Mouse (Mus musculus) G1E (cell line): Measurements from ENCODE around the gene Cog3. TPM values are rescaled to one million over a fixed set of nuclear protein-coding genes. Genes with fewer than 3 reads are reported as not detected.

Source experiments
- ATAC-seq: 2 replicates; pipeline ENCODE4 v1.8.0; 2016; ENCODE audit warnings: mild to moderate bottlenecking; ENCODE audit not compliant: insufficient number of reproducible peaks, poor library complexity, low FRiP score, severe bottlenecking; ENCODE audit errors: extremely low read depth
- DNase-seq: peaks from one replicate; pipeline ENCODE4 v3.0.0; 2012; ENCODE audit warnings: low spot score
- H3K27me3 ChIP-seq: 2 replicates; pipeline ENCODE4 v1.6.1; 2012; ENCODE audit warnings: mild to moderate bottlenecking, low read length, inconsistent platforms; ENCODE audit not compliant: insufficient read depth
- H3K36me3 ChIP-seq: replicated peaks from 2 replicates; pipeline ENCODE3; 2012; ENCODE audit warnings: mild to moderate bottlenecking, inconsistent platforms
- H3K4me1 ChIP-seq: 2 replicates; pipeline ENCODE4 v1.6.1; 2012; ENCODE audit warnings: low read depth, low read length, inconsistent platforms, mixed read lengths; ENCODE audit not compliant: insufficient read depth
- H3K4me3 ChIP-seq: 2 replicates; pipeline ENCODE4 v1.5.1; 2012; ENCODE audit warnings: low read depth, mild to moderate bottlenecking, inconsistent platforms, low read length, moderate library complexity, mixed read lengths
- H3K9me3 ChIP-seq: replicated peaks from 2 replicates; pipeline ENCODE4 v1.6.1; 2012; ENCODE audit warnings: inconsistent platforms
- CTCF ChIP-seq: IDR thresholded peaks from 2 replicates; pipeline ENCODE4 v1.5.1; 2012; ENCODE audit warnings: low read depth, low read length, inconsistent platforms, mixed read lengths
- GATA1 ChIP-seq: IDR thresholded peaks from 2 replicates; pipeline ENCODE4 v1.6.1; 2012; ENCODE audit warnings: borderline replicate concordance, low read length, inconsistent platforms, mixed read lengths
- GATA2 ChIP-seq: IDR thresholded peaks from 2 replicates; pipeline ENCODE4 v1.6.1; 2012; ENCODE audit warnings: low read depth, low read length, inconsistent platforms, borderline replicate concordance
- POLR2AphosphoS5 ChIP-seq: IDR thresholded peaks from 2 replicates; pipeline ENCODE4 v1.6.1; 2012; ENCODE audit warnings: low read depth, low read length, inconsistent platforms; ENCODE audit not compliant: insufficient replicate concordance
- TAL1 ChIP-seq: conservative IDR thresholded peaks from 2 replicates; pipeline ENCODE4 v1.6.1; 2012; ENCODE audit warnings: low read depth, low read length, inconsistent platforms, mixed read lengths
- polyA plus RNA-seq: library from polyadenylated mRNA; stranded (reverse); fragments of >175 nt; gene quantifications from 2 replicates; pipeline ENCODE4 v1.2.3, GENCODE M21; 2012
- total RNA-seq, 2 experiments: library from RNA; stranded (forward) in 1 of 2; stranded (reverse) in 1 of 2; fragments of 200-1000 nt in 1 of 2; fragments of >200 nt in 1 of 2; fragmentation: Nextera tagmentation in 1 of 2; gene quantifications; 2 replicates each; pipeline ENCODE4 v1.2.3; 2014 to 2017

Cog3 gene
- total and polyA plus RNA-seq, 3 experiments: 6.2 to 34.8 (median 34.1) TPM

DNA sequence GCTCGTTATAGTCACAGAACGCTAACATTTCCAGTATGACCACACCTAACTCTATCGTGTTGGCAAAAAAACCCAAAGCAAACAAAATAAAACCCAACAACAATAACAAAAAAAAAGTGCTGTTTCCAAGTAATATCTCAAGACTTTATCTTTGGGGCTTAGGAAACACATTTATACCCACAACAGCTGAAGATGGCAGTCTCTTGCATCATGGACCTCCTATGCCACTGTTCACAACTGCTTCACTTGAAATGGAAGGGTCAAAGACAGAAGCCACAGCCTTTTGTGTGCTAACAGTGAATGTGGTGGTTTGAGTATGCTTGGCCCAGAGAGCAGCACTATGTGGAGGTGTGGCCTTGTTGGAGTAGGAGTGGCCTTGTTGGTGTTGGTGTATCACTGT, 37.1 kb upstream of the Cog3 start:
- no peak for TF ChIP-seq POLR2AphosphoS5
- Histone ChIP-seq H3K9me3 (no peaks in the 10 kb centered on the region), H3K4me3 (no peak overlapping the region), H3K27me3 (peaks cover 18% of the 10 kb centered on the region), H3K36me3 (no peaks in the 10 kb centered on the region), H3K4me1 (peaks cover 11% of the 10 kb centered on the region)
- no peak for DNase-seq
- no peak for ATAC-seq

GRCm38 (mm10) chr14:75790411-75790996, 36.2 kb upstream of the Cog3 start:
- peaks cover 17% of the 10 kb centered on the region for H3K4me1 ChIP-seq
- DNase-seq: no peak
- H3K9me3 ChIP-seq: no peaks in the 10 kb centered on the region
- no peak for ATAC-seq
- no peaks in the 10 kb centered on the region for H3K36me3 ChIP-seq
- H3K27me3 ChIP-seq: peaks cover 15% of the 10 kb centered on the region
- TF ChIP-seq POLR2AphosphoS5 (no peak), GATA2 (no peak), TAL1 (no peak), GATA1 (no peak), CTCF (no peak)
- H3K4me3 ChIP-seq: no peak overlapping the region

GRCm38 (mm10) chr14:75789291-75789690, 35.0 kb upstream of the Cog3 start:
- Histone ChIP-seq H3K4me1 (peaks cover 17% of the 10 kb centered on the region), H3K27me3 (peaks cover 10% of the 10 kb centered on the region; the same call in 1 of the 2 replicates), H3K4me3 (no peak overlapping the region), H3K36me3 (peaks cover under 1% of the 10 kb centered on the region), H3K9me3 (no peaks in the 10 kb centered on the region)
- no peak for DNase-seq
- no peak for ATAC-seq
- TF ChIP-seq GATA2 (no peak), CTCF (no peak), GATA1 (no peak)

- Histone ChIP-seq H3K9me3 (no peaks in the 10 kb centered on the region), H3K4me1 (peaks cover 22% of the 10 kb centered on the region), H3K4me3 (no peak overlapping the region; the same call in 1 of the 2 replicates), H3K27me3 (peaks cover 4% of the 10 kb centered on the region; the same call in 1 of the 2 replicates), H3K36me3 (peaks cover 11% of the 10 kb centered on the region)
- TF ChIP-seq POLR2AphosphoS5: no peak
- TF ChIP-seq TAL1: no peak
- no peak for TF ChIP-seq CTCF
- no peak for TF ChIP-seq GATA2
- TF ChIP-seq GATA1: no peak
- no peak for DNase-seq
- ATAC-seq: no peak
These were observed 33.5 kb upstream of the Cog3 start for GRCm38 (mm10) chr14:75787794-75788175.

DNA sequence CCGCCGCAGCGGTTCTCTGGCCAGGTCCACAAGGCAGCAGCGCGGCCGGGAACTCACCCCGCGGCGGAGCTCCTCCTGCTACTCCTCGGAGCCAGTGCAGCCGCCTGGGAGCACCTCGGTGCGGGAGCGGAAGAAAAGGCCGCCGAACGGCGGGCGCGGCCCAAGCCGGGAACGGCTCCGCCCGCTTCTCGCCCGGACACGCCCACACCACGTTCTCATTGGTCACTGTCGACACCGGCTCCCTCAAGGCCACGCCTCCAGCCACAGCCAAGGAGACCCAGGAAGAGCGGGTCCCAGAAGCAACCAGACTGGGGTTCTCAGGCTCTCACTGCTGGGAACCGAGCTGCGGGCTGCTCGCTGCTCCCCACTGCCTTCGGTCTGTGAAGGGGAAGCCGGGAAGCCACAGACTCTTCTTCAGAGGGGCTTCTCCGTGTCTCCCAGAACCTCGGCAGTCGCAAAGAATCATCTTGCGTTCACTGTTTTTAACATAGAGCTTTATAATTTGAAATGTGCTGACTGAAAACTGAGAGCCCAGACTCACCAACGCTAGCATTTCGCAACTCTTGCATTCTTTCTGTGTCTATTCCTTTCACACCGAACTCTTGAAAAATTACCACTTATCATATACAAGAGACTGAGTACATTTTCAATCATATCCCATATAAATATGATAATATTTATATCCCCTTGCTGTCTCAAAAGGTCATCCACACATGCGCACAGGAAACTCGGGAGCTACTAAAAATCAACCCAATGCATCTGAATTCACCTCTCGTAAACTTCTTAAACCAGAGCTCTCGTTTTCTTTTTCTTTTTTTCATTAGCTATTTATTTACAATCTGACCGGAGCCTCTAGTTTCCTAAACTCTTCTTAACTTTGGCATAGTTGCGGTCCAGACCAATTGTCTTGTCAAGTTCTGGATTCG, 32.8 kb upstream of the Cog3 start, which contains the start of gene Slc25a30:
Gene Slc25a30, minus strand, starts transcription at position 170 of the 926 bp plus-strand sequence.
- DNase-seq (peak; percentile 95), ATAC-seq (peak; percentile 98)
- H3K4me3 ChIP-seq: peak within 1 kb of the TSS; percentile 82
- no peaks in the 10 kb centered on the region for H3K9me3 ChIP-seq
- H3K27me3 ChIP-seq: peaks cover 2% of the 10 kb centered on the region; the same call in 1 of the 2 replicates
- H3K36me3 ChIP-seq: peaks cover 16% of the 10 kb centered on the region
- TF ChIP-seq TAL1 (no peak), POLR2AphosphoS5 (no peak), GATA2 (no peak), CTCF (no peak), GATA1 (no peak)
- peaks cover 22% of the 10 kb centered on the region for H3K4me1 ChIP-seq

- H3K27me3 ChIP-seq: no peaks in the 10 kb centered on the region
- DNase-seq (peak; percentile 44), ATAC-seq (peak; percentile 74)
These were observed 32.1 kb upstream of the Cog3 start for GRCm38 (mm10) chr14:75786424-75786867.

More at GRCm38 (mm10) chr14:75786424-75786867, 32.1 kb upstream of the Cog3 start:
- TF ChIP-seq GATA2: no peak
- TF ChIP-seq CTCF: no peak
- no peak for TF ChIP-seq TAL1
- no peak for TF ChIP-seq GATA1
- TF ChIP-seq POLR2AphosphoS5: no peak
- peaks cover 22% of the 10 kb centered on the region for H3K36me3 ChIP-seq
- peak overlapping the region; percentile 82 for H3K4me3 ChIP-seq
- H3K9me3 ChIP-seq: no peaks in the 10 kb centered on the region
- peaks cover 22% of the 10 kb centered on the region for H3K4me1 ChIP-seq
